Mouse (Mus musculus): ENCODE results near the gene Traf7.

- TF ChIP-seq CTCF (IDR thresholded peaks at IDR 0.05; ENCODE audit: extremely low read depth, insufficient read length, insufficient replicate concordance, low read depth, low read length) (no peak), POLR2A (IDR thresholded peaks at IDR 0.05; ENCODE audit: low read depth, low read length) (no peak)
Observed at GRCm38 (mm10) chr17:24530361-24531050, 2.8 kb upstream of the Traf7 start.
